Mouse (Mus musculus): ENCODE measurements around the gene Katnb1. TPM values are rescaled to one million over a fixed set of nuclear protein-coding genes. Genes with fewer than 3 reads are reported as not detected.

Gene Katnb1
- polyA plus RNA-seq, 2 experiments = 21.6 to 31.6 TPM

GRCm38 (mm10) chr8:95149426-95149825 lies 68.4 kb downstream of the Katnb1 start:
- 42% methylated on average over 10 of the region's 10 CpGs for WGBS
- no peak for TF ChIP-seq POLR2A (IDR thresholded peaks at IDR 0.05; ENCODE audit: borderline replicate concordance, extremely low read depth, insufficient read depth, insufficient read length)
- no peak for ATAC-seq (ENCODE audit: low FRiP score, low read depth)

GRCm38 (mm10) chr8:95150608-95151007 lies 69.6 kb downstream of the Katnb1 start:
- DNase-seq (ENCODE audit: low spot score) = no peak

More at GRCm38 (mm10) chr8:95149426-95149825, 68.4 kb downstream of the Katnb1 start:
- H3K36me3 ChIP-seq (ENCODE audit: control insufficient read depth, insufficient read depth, low read length) = no peaks in the 10 kb centered on the region
- DNase-seq (ENCODE audit: low spot score) = no peak
- no peaks in the 10 kb centered on the region for H3K4me1 ChIP-seq (ENCODE audit: control insufficient read depth, insufficient read depth, low read length)
- H3K4me2 ChIP-seq (replicated peaks; ENCODE audit: low read depth, low read length, severe bottlenecking) = no peak overlapping the region
- no peak overlapping the region for H3K4me3 ChIP-seq (replicated peaks; ENCODE audit: low read length)
- no peaks in the 10 kb centered on the region for H3K9me3 ChIP-seq (ENCODE audit: control insufficient read depth, low read length)
- H3K27me3 ChIP-seq (ENCODE audit: control insufficient read depth, insufficient read depth, low read length) = no peaks in the 10 kb centered on the region
- no peak overlapping the region for H3K9ac ChIP-seq (ENCODE audit: low read depth, low read length, severe bottlenecking)
- H3K27ac ChIP-seq (replicated peaks; ENCODE audit: low read depth, low read length) = no peak overlapping the region

More at GRCm38 (mm10) chr8:95150608-95151007, 69.6 kb downstream of the Katnb1 start:
- H3K27ac ChIP-seq (replicated peaks; ENCODE audit: low read depth, low read length) = no peak overlapping the region
- H3K27me3 ChIP-seq (ENCODE audit: control insufficient read depth, insufficient read depth, low read length) = no peaks in the 10 kb centered on the region
- H3K36me3 ChIP-seq (ENCODE audit: control insufficient read depth, insufficient read depth, low read length) = no peaks in the 10 kb centered on the region
- H3K4me2 ChIP-seq (replicated peaks; ENCODE audit: low read depth, low read length, severe bottlenecking) = no peak overlapping the region
- H3K4me3 ChIP-seq (replicated peaks; ENCODE audit: low read length) = no peak overlapping the region
- H3K4me1 ChIP-seq (ENCODE audit: control insufficient read depth, insufficient read depth, low read length) = no peaks in the 10 kb centered on the region
- no peak for ATAC-seq (ENCODE audit: low FRiP score, low read depth)
- whole genome bisulfite sequencing = 81% methylated on average over 3 of the region's 3 CpGs
- H3K9me3 ChIP-seq (ENCODE audit: control insufficient read depth, low read length) = no peaks in the 10 kb centered on the region
- H3K9ac ChIP-seq (ENCODE audit: low read depth, low read length, severe bottlenecking) = no peak overlapping the region
- TF ChIP-seq POLR2A (IDR thresholded peaks at IDR 0.05; ENCODE audit: borderline replicate concordance, extremely low read depth, insufficient read depth, insufficient read length) = no peak

Other genes starting within 250 kb of the Katnb1 start
- 84.5 and 88.1 TPM in 2 replicates for gene Coq9, start 242.9 kb upstream of the Katnb1 start, polyA plus RNA-seq (2012; rRNA removed)
- gene Coq9, start 242.9 kb upstream of the Katnb1 start, polyA plus RNA-seq (2014; fragmentation: Nextera tagmentation; extraction: Ambion mirVana) = 72.4 and 86.0 TPM in 2 replicates
- 55.0 and 55.2 TPM in 2 replicates for gene Ciapin1, start 242.8 kb upstream of the Katnb1 start, polyA plus RNA-seq (2012; rRNA removed)
- 83.6 and 84.3 TPM in 2 replicates for gene Ciapin1, start 242.8 kb upstream of the Katnb1 start, polyA plus RNA-seq (2014; fragmentation: Nextera tagmentation; extraction: Ambion mirVana)
- 129 and 135 TPM in 2 replicates for gene Polr2c, start 223.7 kb upstream of the Katnb1 start, polyA plus RNA-seq (2012; rRNA removed)
- 135 and 140 TPM in 2 replicates for gene Polr2c, start 223.7 kb upstream of the Katnb1 start, polyA plus RNA-seq (2014; fragmentation: Nextera tagmentation; extraction: Ambion mirVana)
- 29.1 and 35.8 TPM in 2 replicates for gene Dok4, start 204.9 kb upstream of the Katnb1 start, polyA plus RNA-seq (2012; rRNA removed)
- gene Dok4, start 204.9 kb upstream of the Katnb1 start, polyA plus RNA-seq (2014; fragmentation: Nextera tagmentation; extraction: Ambion mirVana) = 23.3 and 26.9 TPM in 2 replicates
- 60.1 and 60.7 TPM in 2 replicates for gene Ccdc102a, start 163.1 kb upstream of the Katnb1 start, polyA plus RNA-seq (2012; rRNA removed)
- gene Ccdc102a, start 163.1 kb upstream of the Katnb1 start, polyA plus RNA-seq (2014; fragmentation: Nextera tagmentation; extraction: Ambion mirVana) = 52.9 and 66.3 TPM in 2 replicates
- gene Adgrg5, start 157.5 kb upstream of the Katnb1 start, polyA plus RNA-seq (2012; rRNA removed) = 0.45 and 0.90 TPM in 2 replicates
- gene Adgrg5, start 157.5 kb upstream of the Katnb1 start, polyA plus RNA-seq (2014; fragmentation: Nextera tagmentation; extraction: Ambion mirVana) = 0.23 and 0.33 TPM in 2 replicates
- gene Adgrg1, start 106.4 kb upstream of the Katnb1 start, polyA plus RNA-seq (2012; rRNA removed) = 25.6 and 35.2 TPM in 2 replicates
- gene Adgrg1, start 106.4 kb upstream of the Katnb1 start, polyA plus RNA-seq (2014; fragmentation: Nextera tagmentation; extraction: Ambion mirVana) = 17.6 and 20.4 TPM in 2 replicates
- gene Adgrg3, start 63.5 kb upstream of the Katnb1 start, polyA plus RNA-seq (2012; rRNA removed) = 6.7 and 8.0 TPM in 2 replicates
- gene Adgrg3, start 63.5 kb upstream of the Katnb1 start, polyA plus RNA-seq (2014; fragmentation: Nextera tagmentation; extraction: Ambion mirVana) = 3.3 and 4.3 TPM in 2 replicates
- gene Drc7, start 26.1 kb upstream of the Katnb1 start, polyA plus RNA-seq (2012; rRNA removed) = 0.10 and 0.12 TPM in 2 replicates
- 0.26 TPM in 1 of 2 replicates, not detected in the other for gene Drc7, start 26.1 kb upstream of the Katnb1 start, polyA plus RNA-seq (2014; fragmentation: Nextera tagmentation; extraction: Ambion mirVana)
- gene Kifc3, start 121.6 kb downstream of the Katnb1 start, polyA plus RNA-seq (2012; rRNA removed) = 25.9 and 30.3 TPM in 2 replicates
- 12.7 and 20.3 TPM in 2 replicates for gene Kifc3, start 121.6 kb downstream of the Katnb1 start, polyA plus RNA-seq (2014; fragmentation: Nextera tagmentation; extraction: Ambion mirVana)
- 0.24 and 0.67 TPM in 2 replicates for gene Cngb1, start 225.4 kb downstream of the Katnb1 start, polyA plus RNA-seq (2012; rRNA removed)
- 0.52 and 0.55 TPM in 2 replicates for gene Cngb1, start 225.4 kb downstream of the Katnb1 start, polyA plus RNA-seq (2014; fragmentation: Nextera tagmentation; extraction: Ambion mirVana)
- 0.85 and 1.3 TPM in 2 replicates for gene Tepp, start 229.4 kb downstream of the Katnb1 start, polyA plus RNA-seq (2012; rRNA removed)
- 0.47 TPM in 1 of 2 replicates, not detected in the other for gene Tepp, start 229.4 kb downstream of the Katnb1 start, polyA plus RNA-seq (2014; fragmentation: Nextera tagmentation; extraction: Ambion mirVana)

All from limb, embryonic 14.5 days (tissue).